Mouse (Mus musculus): ENCODE measurements around the gene Panx3.

The Panx3 gene

GRCm38 (mm10) chr9:37669115-37669514 lies at the start of gene Panx3:
Gene Panx3 (minus strand): TSS chr9:37669235.
- DNase-seq (ENCODE audit: inconsistent age in 2 of 2, low spot score in 1 of 2) = peak in 1 of 2 experiments; percentile 41

- no peak for DNase-seq (ENCODE audit: inconsistent age in 2 of 2, low spot score in 1 of 2)
Measured at GRCm38 (mm10) chr9:37716150-37716549, 47.1 kb upstream of the Panx3 start, which contains the start of gene Olfr160. Gene Olfr160 (minus strand): TSS chr9:37716250.

DNA sequence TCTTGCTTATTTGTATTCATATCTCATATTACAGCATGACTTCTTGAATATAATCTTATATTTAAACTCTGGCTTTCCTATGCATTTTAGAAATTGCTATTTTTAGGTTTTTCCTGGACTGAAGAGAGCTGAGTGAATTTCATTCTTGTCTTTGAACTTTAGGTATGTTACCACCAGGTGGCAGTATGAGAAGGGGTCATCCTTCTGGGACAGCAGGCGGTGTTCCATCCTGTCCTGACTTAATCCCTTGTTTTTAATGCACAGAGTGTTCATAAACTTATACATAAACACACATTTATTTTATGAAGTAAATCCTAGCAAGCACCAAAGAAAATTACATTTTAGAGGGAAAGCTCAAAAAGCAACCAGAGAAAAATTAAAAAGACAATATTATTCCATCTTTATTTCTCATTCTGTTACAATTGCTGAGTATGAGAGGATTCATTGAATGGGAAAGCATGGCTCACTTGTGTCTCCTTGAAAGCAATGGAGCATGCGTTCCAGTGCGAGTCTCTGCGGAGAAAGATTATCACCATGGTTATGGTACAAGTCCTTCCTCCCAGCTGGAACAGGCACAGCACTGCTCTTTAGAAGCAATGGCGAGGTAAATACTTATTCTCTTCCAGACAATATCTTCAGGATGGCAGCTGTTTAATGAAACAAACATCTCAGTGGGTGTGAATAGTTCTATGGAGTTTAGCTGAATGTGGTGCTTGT lies 21.1 kb upstream of the Panx3 start:
- DNase-seq (ENCODE audit: inconsistent age in 2 of 2, low spot score in 1 of 2) = peak in 1 of 2 experiments; percentile 63

DNA sequence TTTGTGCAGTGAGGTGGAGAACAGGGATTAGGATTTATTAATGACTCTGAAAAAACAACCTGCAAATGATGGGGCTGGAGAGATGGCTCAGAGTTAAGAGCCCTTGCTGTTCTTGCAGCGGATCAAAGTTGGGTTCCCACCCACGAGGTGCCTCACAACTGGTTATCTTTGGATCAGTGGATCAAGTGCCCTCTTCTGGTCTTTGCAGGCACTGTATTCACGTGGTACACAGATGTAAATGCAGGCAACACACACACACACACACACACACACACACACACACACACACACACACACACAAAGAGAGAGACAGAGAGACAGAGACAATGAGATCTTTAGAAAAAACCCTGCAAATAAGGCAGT lies 18.9 kb upstream of the Panx3 start:
- DNase-seq (ENCODE audit: inconsistent age in 2 of 2, low spot score in 1 of 2) = peak in 1 of 2 experiments; percentile 29

GRCm38 (mm10) chr9:37687288-37687940 lies 18.4 kb upstream of the Panx3 start:
- peak in 1 of 2 experiments; percentile 43 for DNase-seq (ENCODE audit: inconsistent age in 2 of 2, low spot score in 1 of 2)

DNA sequence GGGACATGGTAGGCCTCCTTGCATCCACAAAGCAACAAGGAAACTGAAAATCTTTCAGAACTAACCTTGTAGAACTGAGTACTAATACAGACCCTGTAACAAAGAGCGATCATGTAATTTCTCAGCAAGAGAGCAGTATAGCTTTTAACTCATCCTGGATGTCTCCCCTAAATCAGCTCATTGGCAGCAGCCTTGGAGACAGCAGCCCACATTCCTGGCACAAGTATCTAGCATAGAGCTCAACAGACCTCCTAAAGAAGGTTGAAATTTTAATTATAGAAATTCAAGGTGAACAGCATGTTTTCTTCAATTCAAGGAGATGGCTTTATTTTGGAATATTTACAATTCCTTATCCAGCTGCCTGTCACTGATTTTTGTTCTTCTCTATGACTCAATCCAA lies 12.1 kb upstream of the Panx3 start:
- DNase-seq (ENCODE audit: inconsistent age in 2 of 2, low spot score in 1 of 2) = no peak

DNA sequence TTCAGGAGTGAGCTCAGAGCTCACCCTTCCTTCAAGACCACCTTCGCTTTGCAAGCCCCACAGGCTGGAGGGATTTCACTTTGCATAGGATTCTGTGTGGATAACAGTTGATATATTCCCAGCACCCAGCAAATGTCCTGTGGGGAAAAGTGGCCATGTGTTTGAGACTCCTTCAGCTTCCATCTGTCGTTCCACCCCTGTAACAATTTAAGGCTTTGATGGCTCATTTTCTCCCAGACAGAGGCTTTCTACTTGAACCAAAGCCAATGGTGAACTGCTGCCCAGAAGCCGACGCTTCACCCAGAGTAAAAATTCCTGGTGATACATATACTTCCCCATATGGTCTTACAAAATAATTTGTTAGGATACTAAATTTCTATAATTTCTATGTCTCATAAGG lies 6.3 kb upstream of the Panx3 start:
- no peak for DNase-seq (ENCODE audit: inconsistent age in 2 of 2, low spot score in 1 of 2)

- no peak for DNase-seq (ENCODE audit: inconsistent age in 2 of 2, low spot score in 1 of 2)
Measured at GRCm38 (mm10) chr9:37670261-37670660, 1.2 kb upstream of the Panx3 start.

DNA sequence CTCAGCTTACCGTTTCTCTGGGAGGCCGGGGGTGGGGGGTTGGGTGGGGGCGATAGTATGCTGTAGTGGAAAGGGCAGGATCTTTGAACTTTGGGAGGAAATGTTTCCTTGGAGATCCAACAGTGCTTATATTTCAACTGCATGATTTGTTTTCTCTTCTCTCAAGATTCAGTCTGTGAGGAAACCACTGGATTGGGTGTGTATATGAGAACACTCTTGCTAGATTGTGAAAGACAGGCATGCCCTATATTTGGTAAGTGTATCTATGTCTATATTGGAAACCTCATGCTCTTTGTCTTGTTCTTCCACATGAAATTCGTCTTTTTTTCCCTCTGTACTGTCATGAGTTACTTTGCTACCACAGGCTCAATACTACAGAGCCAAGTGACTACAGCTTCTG lies 643 bp upstream of the Panx3 start:
- no peak for DNase-seq (ENCODE audit: inconsistent age in 2 of 2, low spot score in 1 of 2)

DNA sequence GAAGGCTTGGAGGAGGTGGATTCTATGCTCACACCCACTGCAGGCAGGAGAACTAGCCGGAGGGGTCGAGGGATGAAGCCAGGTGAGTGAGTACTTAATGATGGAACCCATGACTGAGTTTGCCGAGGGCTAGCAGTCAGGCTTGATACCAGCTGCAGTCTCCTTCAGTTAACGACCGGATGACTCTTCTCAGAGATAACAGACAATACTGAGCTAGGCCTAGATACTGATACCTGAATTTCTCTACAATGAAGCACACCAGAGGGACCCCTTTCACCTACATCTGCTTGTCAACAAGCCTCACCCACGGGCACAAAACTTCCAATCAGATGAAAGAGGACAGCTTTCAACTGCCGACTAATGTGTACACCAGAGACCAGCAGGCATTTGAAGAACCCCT lies 3.0 kb downstream of the Panx3 start:
- no peak for DNase-seq (ENCODE audit: inconsistent age in 2 of 2, low spot score in 1 of 2)

- DNase-seq (ENCODE audit: inconsistent age in 2 of 2, low spot score in 1 of 2) = no peak
Measured at GRCm38 (mm10) chr9:37664604-37665003, 4.4 kb downstream of the Panx3 start.

DNA sequence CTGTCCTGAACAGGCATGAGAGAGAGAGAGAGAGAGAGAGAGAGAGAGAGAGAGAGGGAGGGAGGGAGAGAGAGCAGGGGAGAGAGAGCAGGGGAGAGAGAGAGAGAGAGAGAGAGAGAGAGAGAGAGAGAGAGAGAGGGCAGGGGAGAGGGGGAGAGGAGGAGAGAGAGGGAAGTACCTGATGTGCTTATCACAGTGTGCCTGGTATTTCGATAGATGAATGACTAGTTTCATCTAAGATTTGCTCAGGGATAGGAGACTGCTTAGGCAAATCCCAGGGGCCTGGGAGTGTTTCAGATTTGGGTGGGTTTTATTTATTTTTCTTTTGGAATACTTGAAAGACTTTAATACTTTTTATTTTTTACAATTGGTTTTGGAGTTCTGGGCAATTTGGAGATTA lies 5.8 kb downstream of the Panx3 start:
- DNase-seq (ENCODE audit: inconsistent age in 2 of 2, low spot score in 1 of 2) = no peak

DNA sequence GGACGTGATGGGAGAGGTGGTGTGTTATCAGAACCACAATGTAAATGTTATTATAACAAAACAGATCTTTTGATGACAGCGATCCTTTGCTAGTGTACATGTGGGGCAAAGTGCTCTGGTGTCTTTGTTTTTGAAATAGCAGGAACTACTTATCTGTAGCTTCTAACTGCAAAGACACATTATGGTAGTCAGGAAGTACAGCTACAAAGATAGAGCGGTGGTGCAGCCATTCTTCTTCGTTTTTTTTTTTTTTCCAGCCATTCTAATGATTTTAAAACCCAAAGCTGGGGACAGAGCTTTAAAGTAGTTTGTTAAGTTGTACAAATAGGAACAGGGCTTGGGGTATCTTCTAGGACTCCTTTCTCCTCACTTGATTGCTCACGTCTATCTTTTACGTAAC lies 9.6 kb downstream of the Panx3 start:
- no peak for DNase-seq (ENCODE audit: inconsistent age in 2 of 2, low spot score in 1 of 2)

DNA sequence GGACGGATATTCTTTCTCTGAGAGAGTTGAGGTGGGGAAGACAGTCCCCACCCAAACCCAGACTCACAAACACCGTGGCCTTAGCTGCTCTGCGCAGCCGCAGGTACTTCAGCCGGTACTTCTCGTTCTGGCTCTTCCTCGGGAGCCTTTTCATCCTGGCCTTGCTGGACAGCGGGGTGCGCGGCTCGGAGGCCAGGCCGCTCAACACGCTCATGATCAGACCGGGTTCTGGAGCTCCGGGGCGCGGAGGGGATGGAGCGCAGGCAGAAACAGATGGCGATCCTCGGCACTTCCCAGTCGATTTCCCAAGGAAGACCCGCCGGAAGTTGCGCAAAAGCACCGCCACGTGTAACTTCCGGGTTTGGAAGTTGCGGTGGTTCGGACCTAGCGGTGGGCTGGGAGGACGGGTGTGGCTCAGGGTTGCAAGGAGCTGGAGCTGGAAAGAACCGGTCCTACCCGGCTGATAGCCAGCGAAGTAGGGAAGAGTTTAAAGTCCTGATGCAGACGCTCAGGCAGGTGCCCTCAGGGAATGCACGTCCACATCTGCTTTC lies 12.0 kb downstream of the Panx3 start, which contains the start of gene Tbrg1:
TSS of gene Tbrg1 (minus strand) at position 382 of the 551 bp plus-strand sequence.
- peak; percentile 88 to 96 for DNase-seq (ENCODE audit: inconsistent age in 2 of 2, low spot score in 1 of 2)

DNA sequence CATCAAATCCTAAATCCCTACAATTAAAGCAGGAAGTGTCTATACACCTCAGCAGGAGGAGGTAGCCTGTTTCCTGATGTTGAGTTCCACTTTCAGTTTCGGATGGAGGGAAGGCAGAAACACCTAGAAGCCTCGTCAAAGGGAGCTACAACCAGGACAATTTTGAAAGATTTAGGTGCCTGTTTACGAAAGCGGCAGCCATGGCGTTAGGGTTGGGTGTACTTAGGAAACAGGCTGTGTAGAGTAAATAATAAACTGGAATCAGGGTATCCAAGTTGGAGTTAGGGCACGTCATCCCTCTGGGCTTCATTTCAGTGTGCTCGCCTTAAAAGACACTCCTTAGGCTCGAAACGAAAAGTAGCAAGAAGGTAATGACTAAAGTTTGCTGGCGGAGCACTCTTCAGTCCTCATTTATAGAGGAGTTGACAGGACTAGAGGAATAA lies 12.6 kb downstream of the Panx3 start:
- peak in 1 of 2 experiments; percentile 19 for DNase-seq (ENCODE audit: inconsistent age in 2 of 2, low spot score in 1 of 2)

DNA sequence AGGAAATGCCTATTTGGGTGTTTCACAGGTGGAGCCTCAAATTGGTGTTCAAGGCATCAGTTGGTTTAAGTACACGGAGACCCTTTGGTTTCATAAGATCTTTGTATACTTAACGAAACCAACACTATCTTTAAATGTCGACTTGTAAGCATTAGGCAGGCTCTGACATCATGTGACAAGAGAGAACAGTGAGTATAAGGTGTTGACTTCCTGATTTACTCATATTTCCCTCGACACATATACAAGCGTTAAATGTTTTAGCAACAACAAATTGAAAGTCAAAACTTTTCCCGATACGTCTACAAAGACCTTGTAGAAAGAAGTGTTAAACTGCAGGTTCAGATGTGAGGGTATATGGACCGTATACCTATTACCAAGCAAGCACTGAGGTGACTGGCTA lies 13.1 kb downstream of the Panx3 start:
- DNase-seq (ENCODE audit: inconsistent age in 2 of 2, low spot score in 1 of 2) = no peak

GRCm38 (mm10) chr9:37653836-37654235 lies 15.2 kb downstream of the Panx3 start:
- no peak for DNase-seq (ENCODE audit: inconsistent age in 2 of 2, low spot score in 1 of 2)

GRCm38 (mm10) chr9:37650639-37651038 lies 18.4 kb downstream of the Panx3 start:
- no peak for DNase-seq (ENCODE audit: inconsistent age in 2 of 2, low spot score in 1 of 2)

- DNase-seq (ENCODE audit: inconsistent age in 2 of 2, low spot score in 1 of 2) = no peak
Measured at GRCm38 (mm10) chr9:37646246-37646645, 22.8 kb downstream of the Panx3 start.

DNA sequence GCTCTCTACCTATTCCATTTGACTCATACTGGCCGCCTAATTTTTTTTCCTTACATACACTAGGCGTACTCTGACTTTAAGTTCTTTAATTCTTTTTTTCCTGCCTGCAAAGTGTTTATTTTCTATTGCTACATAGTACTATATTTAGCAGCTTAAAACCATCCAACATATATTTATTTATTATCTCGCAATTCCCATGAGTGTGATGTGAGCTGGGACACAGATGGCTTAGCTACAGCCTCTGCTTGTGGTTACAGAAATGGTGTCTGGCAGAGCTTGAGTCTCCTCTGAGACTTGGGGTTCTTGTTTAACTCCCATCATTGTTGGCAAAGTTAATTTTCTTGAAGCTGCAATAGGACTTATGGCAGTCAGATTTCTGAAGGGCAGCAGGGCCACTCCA lies 30.3 kb downstream of the Panx3 start:
- no peak for DNase-seq (ENCODE audit: inconsistent age in 2 of 2, low spot score in 1 of 2)

GRCm38 (mm10) chr9:37636800-37637542 lies 32.1 kb downstream of the Panx3 start:
- peak; percentile 57 to 79 for DNase-seq (ENCODE audit: inconsistent age in 2 of 2, low spot score in 1 of 2)
